Comparison of ENCODE assay signal across 8 mouse cellular contexts in the genomic region with DNA sequence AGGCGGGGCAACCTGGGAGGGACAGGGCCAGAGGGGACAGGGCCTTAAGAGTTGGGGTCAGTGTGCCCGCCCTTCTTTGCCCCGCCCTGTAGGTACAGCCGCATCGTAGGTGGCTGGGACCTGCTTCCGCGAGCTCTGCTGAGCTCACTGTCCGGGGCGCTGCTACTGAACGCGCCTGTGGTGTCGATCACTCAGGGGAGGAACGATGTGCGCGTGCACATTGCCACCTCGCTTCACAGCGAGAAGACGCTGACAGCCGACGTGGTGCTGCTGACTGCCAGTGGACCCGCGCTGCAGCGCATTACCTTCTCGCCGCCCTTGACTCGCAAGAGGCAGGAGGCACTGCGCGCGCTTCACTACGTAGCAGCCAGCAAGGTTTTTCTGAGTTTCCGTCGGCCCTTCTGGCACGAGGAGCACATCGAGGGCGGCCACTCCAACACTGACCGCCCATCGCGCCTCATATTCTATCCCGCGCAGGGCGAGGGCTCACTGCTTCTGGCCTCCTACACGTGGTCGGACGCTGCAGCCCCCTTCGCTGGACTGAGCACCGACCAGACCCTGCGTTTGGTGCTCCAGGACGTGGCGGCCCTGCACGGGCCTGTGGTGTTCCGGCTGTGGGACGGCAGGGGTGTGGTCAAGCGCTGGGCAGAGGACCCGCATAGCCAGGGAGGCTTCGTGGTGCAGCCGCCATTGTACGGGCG. TPM values are rescaled to one million over a fixed set of nuclear protein-coding genes. Genes with fewer than 3 reads are reported as not detected.
DNase-seq lines count a peak whose midpoint lies in the region; ATAC-seq and TF ChIP-seq lines count a peak whose summit lies in the region.

No protein-coding gene starts in this region.

- peak overlapping the region; percentile 67 for H3K4me2 ChIP-seq in kidney, embryonic 16.5 days (replicated peaks; ENCODE audit: low read depth, low read length)

- no peaks in the 10 kb centered on the region for H3K4me1 ChIP-seq in kidney, adult 2 months (ENCODE audit: control insufficient read depth, insufficient read depth, low read length)
- H3K4me1 ChIP-seq in kidney, embryonic 16.5 days (ENCODE audit: insufficient read depth, low read length), result peaks cover 16% of the 10 kb centered on the region

- H3K36me3 ChIP-seq in kidney, adult 2 months (ENCODE audit: control insufficient read depth, insufficient read depth, low read length), result no peaks in the 10 kb centered on the region; the same call in 1 of the 2 replicates
- peaks cover 34% of the 10 kb centered on the region for H3K36me3 ChIP-seq in kidney, embryonic 16.5 days (ENCODE audit: insufficient read depth, low read length)

- peak overlapping the region; percentile 24; the same call in 1 of the 2 replicates for H3K4me3 ChIP-seq in kidney, adult 2 months (ENCODE audit: insufficient read depth, low read depth, low read length)
- H3K4me3 ChIP-seq in kidney, embryonic 16.5 days (ENCODE audit: low read length), result peak overlapping the region; percentile 39

- no peak overlapping the region for H3K27ac ChIP-seq in kidney, adult 2 months (ENCODE audit: insufficient read depth, low read depth, low read length)
- no peak overlapping the region for H3K27ac ChIP-seq in kidney, embryonic 16.5 days (ENCODE audit: low read length)

- peak; percentile 63 for ATAC-seq in activated CD4-positive, CD25-positive, alpha-beta regulatory T cell, adult 4 months
- peak; percentile 69 for ATAC-seq in kidney, embryonic 16.5 days (ENCODE audit: low FRiP score, low TSS enrichment)

- TF ChIP-seq CTCF in kidney, adult 2 months (conservative IDR thresholded peaks at IDR 0.05; ENCODE audit: insufficient read depth, insufficient read length, low read depth, low read length), result no peak

- peak; percentile 36 for DNase-seq in kidney, adult 2 months
- no peak for DNase-seq in kidney, adult 8-10 months
- peak; percentile 31 for DNase-seq in forelimb bud, embryonic 11.5 days (ENCODE audit: low read depth, low spot score)
- peak; percentile 34 for DNase-seq in lung, postnatal 14 days
- peak; percentile 61 to 65 for DNase-seq in right cerebral cortex, adult 2 months (ENCODE audit: low spot score in 2 of 2)
- DNase-seq in urinary bladder, postnatal 10 days (ENCODE audit: low spot score), result no peak

- no peaks in the 10 kb centered on the region for H3K27me3 ChIP-seq in kidney, adult 2 months (replicated peaks; ENCODE audit: control insufficient read depth, insufficient read depth, low read length)
- H3K27me3 ChIP-seq in kidney, embryonic 16.5 days (ENCODE audit: insufficient read depth, low read length), result peaks cover 6% of the 10 kb centered on the region; the same call in 1 of the 2 replicates

- WGBS in kidney, adult 2 months, result 7% methylated on average over 58 of the region's 58 CpGs
- WGBS in kidney, embryonic 16.5 days, result under 1% methylated on average over 57 of the region's 58 CpGs

- peak overlapping the region; percentile 60 for H3K9ac ChIP-seq in kidney, embryonic 16.5 days (replicated peaks; ENCODE audit: low read length)

- no peaks in the 10 kb centered on the region for H3K9me3 ChIP-seq in kidney, embryonic 16.5 days (ENCODE audit: low read length)

- no peak for TF ChIP-seq POLR2A in kidney, adult 2 months (IDR thresholded peaks at IDR 0.05; ENCODE audit: low read depth, low read length)

RNA-seq across cellular contexts. Expression of gene Akt1s1, which starts 9.2 kb away (rescaled TPM):
- polyA plus RNA-seq in kidney, adult 2 months (2012; rRNA removed), result 90.6 and 121 TPM in 2 replicates
- 1 to 10 TPM; 3.0 to 4.7 TPM for polyA plus RNA-seq in activated CD4-positive, CD25-positive, alpha-beta regulatory T cell, adult 4 months (2017; shearing (Covaris generic))
- 117 and 126 TPM in 2 replicates for polyA plus RNA-seq in kidney, embryonic 16.5 days (2015; fragmentation: Nextera tagmentation; extraction: Ambion mirVana)

RNA-seq across cellular contexts. Expression of gene Tbc1d17, which starts 9.2 kb away (rescaled TPM):
- polyA plus RNA-seq in kidney, adult 2 months (2012; rRNA removed), result 100 and 114 TPM in 2 replicates
- polyA plus RNA-seq in activated CD4-positive, CD25-positive, alpha-beta regulatory T cell, adult 4 months (2017; shearing (Covaris generic)), result 10 to 100 TPM; 41.0 to 63.7 TPM
- polyA plus RNA-seq in kidney, embryonic 16.5 days (2015; fragmentation: Nextera tagmentation; extraction: Ambion mirVana), result 93.9 and 94.9 TPM in 2 replicates

RNA-seq across cellular contexts. Expression of gene Pnkp, which starts 17.3 kb away (rescaled TPM):
- polyA plus RNA-seq in kidney, adult 2 months (2012; rRNA removed), result 44.9 and 53.4 TPM in 2 replicates
- polyA plus RNA-seq in activated CD4-positive, CD25-positive, alpha-beta regulatory T cell, adult 4 months (2017; shearing (Covaris generic)), result 10 to 100 TPM; 41.4 to 48.8 TPM
- polyA plus RNA-seq in kidney, embryonic 16.5 days (2015; fragmentation: Nextera tagmentation; extraction: Ambion mirVana), result 38.7 and 40.4 TPM in 2 replicates

RNA-seq across cellular contexts. Expression of gene Atf5, which starts 23.2 kb away (rescaled TPM):
- 42.1 and 57.2 TPM in 2 replicates for polyA plus RNA-seq in kidney, adult 2 months (2012; rRNA removed)
- 1 to 10 TPM in 1 of 2 experiments, not detected in 1; 1.1 TPM for polyA plus RNA-seq in activated CD4-positive, CD25-positive, alpha-beta regulatory T cell, adult 4 months (2017; shearing (Covaris generic))
- 3.5 and 4.3 TPM in 2 replicates for polyA plus RNA-seq in kidney, embryonic 16.5 days (2015; fragmentation: Nextera tagmentation; extraction: Ambion mirVana)

RNA-seq across cellular contexts. Expression of gene Il4i1, which starts 23.5 kb away (rescaled TPM):
- polyA plus RNA-seq in kidney, adult 2 months (2012; rRNA removed), result 1.5 and 9.7 TPM in 2 replicates
- polyA plus RNA-seq in activated CD4-positive, CD25-positive, alpha-beta regulatory T cell, adult 4 months (2017; shearing (Covaris generic)), result 1 to 10 TPM; 2.0 to 4.1 TPM
- 1.1 and 1.5 TPM in 2 replicates for polyA plus RNA-seq in kidney, embryonic 16.5 days (2015; fragmentation: Nextera tagmentation; extraction: Ambion mirVana)

Comparison
In these comparisons a context has a peak if more than half of its experiments do, and no peak if none do; other contexts are left out.
1. DNase-seq: peak in kidney, adult 2 months (single experiment), forelimb bud, embryonic 11.5 days (single experiment), lung, postnatal 14 days (single experiment) and right cerebral cortex, adult 2 months (2 of 2); none in kidney, adult 8-10 months (0 of 2) and urinary bladder, postnatal 10 days (single experiment).
2. RNA of gene Akt1s1, which starts 9.2 kb away (polyA plus RNA-seq): 117 to 126 TPM in kidney, embryonic 16.5 days and 90.6 to 121 TPM in kidney, adult 2 months; 3.0 to 4.7 TPM in activated CD4-positive, CD25-positive, alpha-beta regulatory T cell, adult 4 months; every median in the first group is over 10 times any median in the second.